Mouse (Mus musculus) liver, adult 2 months (tissue): ENCODE data around the gene Rap1gap. TPM values are rescaled to one million over a fixed set of nuclear protein-coding genes. Genes with fewer than 3 reads are reported as not detected.

Experiments
- DNase-seq: peaks from one replicate; pipeline ENCODE4 v3.0.0-alpha.2; 2011; ENCODE audit warnings: low read depth, low spot score; ENCODE audit errors: extremely low read depth
- H3K27ac ChIP-seq: fragments of 200-500 bp; replicated peaks from 2 replicates; pipeline ENCODE4 v1.5.1; 2012; ENCODE audit warnings: low read depth, mild to moderate bottlenecking, control low read depth, inconsistent platforms, low read length; ENCODE audit not compliant: insufficient read depth
- H3K27me3 ChIP-seq: fragments of 200-500 bp; 2 replicates; pipeline ENCODE4 v1.6.1; 2012; ENCODE audit warnings: mild to moderate bottlenecking, moderate library complexity, low read length, inconsistent platforms; ENCODE audit not compliant: control insufficient read depth, insufficient read depth
- H3K36me3 ChIP-seq: fragments of 200-500 bp; 2 replicates; pipeline ENCODE4 v1.6.1; 2012; ENCODE audit warnings: low read length, inconsistent platforms; ENCODE audit not compliant: control insufficient read depth, insufficient read depth
- H3K4me1 ChIP-seq: fragments of 200-500 bp; 2 replicates; pipeline ENCODE4 v1.6.1; 2011; ENCODE audit warnings: low read length; ENCODE audit not compliant: control insufficient read depth, insufficient read depth
- H3K4me3 ChIP-seq: fragments of 200-500 bp; 2 replicates; pipeline ENCODE4 v1.5.1; 2011; ENCODE audit warnings: low read depth, mild to moderate bottlenecking, control low read depth, low read length, moderate library complexity; ENCODE audit not compliant: insufficient read depth
- H3K79me2 ChIP-seq: fragments of 200-500 bp; 2 replicates; pipeline ENCODE4 v1.6.1; 2012; ENCODE audit warnings: inconsistent platforms, mild to moderate bottlenecking, low read length, moderate library complexity; ENCODE audit not compliant: control insufficient read depth, insufficient read depth
- H3K9ac ChIP-seq: fragments of 200-500 bp; 2 replicates; pipeline ENCODE4 v1.6.1; 2012; ENCODE audit warnings: low read depth, mild to moderate bottlenecking, control low read depth, inconsistent platforms, low read length
- CTCF ChIP-seq: fragments of 200-500 bp; IDR thresholded peaks from 2 replicates; pipeline ENCODE4 v1.5.1; 2011; ENCODE audit warnings: low read depth, low read length, control low read depth
- POLR2A ChIP-seq: fragments of 200-500 bp; IDR thresholded peaks from 2 replicates; pipeline ENCODE4 v1.6.1; 2011; ENCODE audit warnings: low read length, control low read depth; ENCODE audit not compliant: insufficient read depth; ENCODE audit errors: extremely low read depth
- WGBS: fragments of 180-500 bp; shearing (Covaris S2); methylation state at CpG from one replicate; pipeline ENCODE4 v1.1.7; 2018; 5-methylcytosine and 5-hydroxymethylcytosine counted together
- polyA plus RNA-seq: library from polyadenylated mRNA; depleted of rRNA; stranded (reverse); fragments of >200 nt; gene quantifications from 2 replicates; pipeline ENCODE4 v1.2.3, GENCODE M21; 2012
- total RNA-seq: library from RNA; depleted of rRNA; stranded (reverse); fragments of >200 nt; gene quantifications from 2 replicates; pipeline ENCODE4 v1.2.3, GENCODE M21; 2014

Rap1gap gene
- total and polyA plus RNA-seq, 2 experiments: 2.9 to 11.5 TPM

DNA sequence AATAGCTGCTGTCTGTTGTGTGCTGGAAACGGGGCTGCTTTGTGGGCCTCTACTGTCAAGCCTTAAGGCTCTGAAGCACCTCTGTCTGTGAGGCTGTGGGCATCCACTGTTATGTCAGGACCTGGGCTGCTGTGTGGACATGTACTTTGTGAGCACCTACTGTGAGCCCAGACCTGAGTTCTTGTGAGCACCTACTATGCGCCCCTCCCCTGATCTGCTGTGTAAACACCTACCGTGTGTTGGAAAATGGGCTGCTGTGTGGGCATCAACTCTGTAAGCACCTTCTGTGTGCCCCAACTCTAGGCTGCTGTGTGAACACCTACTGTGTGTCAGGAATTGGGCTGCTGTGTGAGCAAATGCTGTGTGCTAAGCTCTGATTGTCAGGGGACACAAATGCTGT, 57.7 kb downstream of the Rap1gap start:
- Histone ChIP-seq H3K36me3 (no peaks in the 10 kb centered on the region), H3K4me1 (no peaks in the 10 kb centered on the region), H3K79me2 (no peaks in the 10 kb centered on the region), H3K9ac (no peak overlapping the region), H3K27me3 (no peaks in the 10 kb centered on the region), H3K27ac (no peak overlapping the region), H3K4me3 (no peak overlapping the region)
- 82% methylated on average over 3 of the region's 3 CpGs for WGBS
- no peak for TF ChIP-seq POLR2A
- no peak for TF ChIP-seq CTCF
- DNase-seq: no peak

DNA sequence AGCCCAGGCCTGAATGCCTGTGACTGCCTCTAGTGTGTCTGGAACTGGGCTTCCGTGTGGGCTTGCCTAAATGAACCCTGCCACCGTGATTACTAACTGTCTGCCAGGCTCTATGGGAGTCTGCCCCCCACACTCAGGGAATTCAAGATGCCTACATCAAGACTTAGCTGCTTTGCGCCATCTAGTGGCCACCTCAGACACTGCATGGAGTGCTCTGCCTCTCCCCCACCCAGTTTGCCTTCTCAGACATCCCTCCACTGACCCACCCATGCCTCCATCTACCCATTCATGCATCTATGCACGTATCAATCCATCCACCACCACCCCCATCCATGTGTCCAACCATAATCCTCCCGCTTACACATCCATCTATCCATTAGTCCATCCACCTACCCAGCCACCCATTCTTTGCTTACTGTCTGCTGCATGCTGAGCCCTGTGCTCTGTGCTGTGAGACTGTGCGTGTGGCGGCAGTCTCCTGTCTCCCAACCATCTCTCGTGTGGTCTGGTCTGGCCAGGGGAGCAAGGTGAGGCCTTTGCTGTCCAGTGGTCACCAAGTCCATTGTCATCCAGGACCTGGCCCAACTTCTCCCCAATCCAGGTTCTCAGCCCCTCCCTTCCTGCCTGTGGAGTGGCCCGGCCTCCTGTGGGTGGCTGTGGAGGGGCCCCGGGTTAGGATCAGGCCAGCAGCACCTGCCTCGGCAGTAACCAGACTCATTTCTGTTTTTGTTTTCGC, 58.3 kb downstream of the Rap1gap start:
- no peak for DNase-seq

DNA sequence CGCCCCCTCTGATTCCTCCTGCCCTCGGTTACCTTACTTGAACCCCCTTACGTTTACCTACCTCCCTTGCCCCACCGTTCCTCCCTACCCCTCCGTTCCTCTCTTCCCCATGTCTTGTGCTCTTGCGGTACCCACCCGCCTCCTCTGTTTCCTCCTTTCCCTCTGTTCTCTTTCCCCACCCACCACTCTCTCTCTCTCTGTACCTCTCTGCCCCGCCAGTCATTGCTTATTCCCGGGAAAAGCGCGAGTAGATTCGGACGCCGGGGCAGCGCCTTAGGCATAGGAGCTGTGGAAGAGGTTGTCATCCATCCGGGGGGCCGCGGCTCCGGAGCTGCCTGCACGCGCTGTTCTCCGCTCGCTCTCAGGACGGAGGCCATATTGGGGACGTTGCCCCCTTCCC, 59.0 kb downstream of the Rap1gap start:
- H3K9ac ChIP-seq: no peak overlapping the region
- no peaks in the 10 kb centered on the region for H3K36me3 ChIP-seq
- H3K79me2 ChIP-seq: no peaks in the 10 kb centered on the region
- peak overlapping the region; percentile 21; the same call in 1 of the 2 replicates for H3K4me3 ChIP-seq
- 64% methylated on average over 25 of the region's 25 CpGs for WGBS
- no peak overlapping the region for H3K27ac ChIP-seq
- H3K4me1 ChIP-seq: no peaks in the 10 kb centered on the region
- no peaks in the 10 kb centered on the region for H3K27me3 ChIP-seq
- TF ChIP-seq POLR2A: no peak
- TF ChIP-seq CTCF: no peak
- DNase-seq: no peak

More for the DNA sequence above, 58.3 kb downstream of the Rap1gap start:
- 36% methylated on average over 12 of the region's 12 CpGs for WGBS
- Histone ChIP-seq H3K4me1 (no peaks in the 10 kb centered on the region), H3K9ac (no peak overlapping the region), H3K27ac (no peak overlapping the region), H3K79me2 (no peaks in the 10 kb centered on the region), H3K36me3 (no peaks in the 10 kb centered on the region), H3K4me3 (no peak overlapping the region), H3K27me3 (no peaks in the 10 kb centered on the region)
- TF ChIP-seq CTCF (peak; percentile 97), POLR2A (no peak)

DNA sequence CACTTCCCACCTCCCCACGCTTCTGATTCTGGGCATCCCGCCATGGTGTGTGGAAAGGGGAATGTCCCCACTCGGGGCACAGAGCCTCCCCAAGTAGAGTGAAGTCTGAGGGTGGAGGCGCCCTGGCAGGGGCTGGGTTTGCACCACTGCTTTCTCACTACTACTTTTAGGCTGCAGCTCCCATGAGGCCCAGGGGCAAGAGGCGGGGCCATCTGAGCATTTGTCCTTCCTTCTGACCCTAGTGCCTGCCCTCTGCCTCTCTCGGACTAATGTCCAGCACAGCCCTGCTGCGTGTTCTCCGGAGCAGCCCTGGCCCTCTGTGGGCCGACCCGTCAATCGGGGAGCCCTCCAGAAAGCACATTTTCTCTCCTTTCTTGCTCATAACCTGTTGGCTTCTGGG, 59.7 kb downstream of the Rap1gap start:
- Histone ChIP-seq H3K4me3 (peak overlapping the region; percentile 54), H3K27ac (peak overlapping the region; percentile 36), H3K36me3 (no peaks in the 10 kb centered on the region), H3K27me3 (no peaks in the 10 kb centered on the region), H3K4me1 (no peaks in the 10 kb centered on the region), H3K79me2 (no peaks in the 10 kb centered on the region), H3K9ac (peak overlapping the region; percentile 39)
- no peak for TF ChIP-seq POLR2A
- TF ChIP-seq CTCF: no peak
- DNase-seq: peak; percentile 68
- 37% methylated on average over 11 of the region's 11 CpGs for WGBS

DNA sequence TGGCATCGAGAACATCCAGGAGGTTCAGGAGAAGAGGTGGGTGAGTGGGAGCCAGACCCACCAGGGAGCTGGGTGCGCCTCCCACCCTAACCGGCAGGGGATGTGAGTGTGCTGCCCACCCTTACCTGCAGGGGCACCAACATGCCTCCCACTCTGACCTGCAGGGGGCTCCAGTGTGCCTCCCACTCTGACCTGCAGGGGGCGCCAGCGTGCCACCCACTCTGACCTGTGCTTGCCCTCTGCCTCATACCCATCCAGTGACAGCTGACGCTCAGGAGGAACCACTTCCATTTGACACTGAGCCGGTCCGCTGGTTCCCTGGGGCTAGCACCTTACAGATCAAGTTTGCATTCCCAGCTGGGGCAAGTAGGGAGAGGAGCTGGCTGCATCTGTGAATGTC, 60.2 kb downstream of the Rap1gap start:
- Histone ChIP-seq H3K9ac (peak overlapping the region; percentile 39), H3K79me2 (no peaks in the 10 kb centered on the region), H3K27ac (peak overlapping the region; percentile 36), H3K4me3 (peak overlapping the region; percentile 54), H3K4me1 (no peaks in the 10 kb centered on the region), H3K27me3 (no peaks in the 10 kb centered on the region), H3K36me3 (no peaks in the 10 kb centered on the region)
- WGBS: 35% methylated on average over 8 of the region's 8 CpGs
- peak; percentile 41 for DNase-seq
- TF ChIP-seq CTCF (peak; percentile 97), POLR2A (no peak)

DNA sequence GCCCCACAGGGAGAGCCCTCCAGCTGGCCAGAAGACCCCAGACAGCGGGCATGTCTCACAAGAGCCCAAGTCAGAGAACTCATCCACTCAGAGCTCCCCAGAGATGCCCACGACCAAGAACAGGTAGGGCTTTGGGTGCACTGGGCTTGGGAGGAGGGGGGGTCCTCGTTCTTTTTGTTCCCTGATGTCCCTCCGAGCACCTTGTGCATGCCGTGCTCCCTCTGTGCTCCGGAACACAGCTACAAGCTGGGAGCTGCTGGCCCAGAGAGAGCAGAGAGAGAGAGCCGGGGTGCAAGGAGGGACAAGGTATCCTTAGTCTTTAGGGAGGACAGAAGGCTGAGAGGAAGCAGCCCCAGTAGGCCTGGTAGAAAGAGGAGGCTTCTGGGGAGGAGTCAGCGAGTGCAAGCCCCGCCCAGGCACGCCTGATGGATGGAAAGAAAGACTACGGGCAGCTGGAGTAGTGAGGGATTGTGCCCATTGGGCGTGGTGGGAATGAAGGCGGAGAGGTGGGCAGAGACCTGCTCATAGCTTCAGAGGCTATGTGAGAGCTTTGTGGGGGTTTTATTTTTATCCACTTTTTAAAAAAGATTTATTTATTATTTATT, 61.1 kb downstream of the Rap1gap start:
- no peaks in the 10 kb centered on the region for H3K36me3 ChIP-seq
- no peak overlapping the region for H3K9ac ChIP-seq
- no peaks in the 10 kb centered on the region for H3K79me2 ChIP-seq
- no peaks in the 10 kb centered on the region for H3K27me3 ChIP-seq
- no peaks in the 10 kb centered on the region for H3K4me1 ChIP-seq
- no peak for TF ChIP-seq POLR2A
- no peak for TF ChIP-seq CTCF
- H3K27ac ChIP-seq: no peak overlapping the region
- WGBS: 90% methylated on average over 13 of the region's 13 CpGs
- no peak overlapping the region for H3K4me3 ChIP-seq
- no peak for DNase-seq
